Mouse (Mus musculus) liver, embryonic 14.5 days (tissue): ENCODE measurements around the gene Olfr155. TPM values are rescaled to one million over a fixed set of nuclear protein-coding genes. Genes with fewer than 3 reads are reported as not detected.

Experiments used
- ATAC-seq: fragments of 200-750 bp; cut with Nextera tagmentation; 2 replicates; pipeline ENCODE4 v1.8.0; 2017; ENCODE audit warnings: moderate number of reproducible peaks, mild to moderate bottlenecking, moderate library complexity; ENCODE audit not compliant: insufficient read depth
- DNase-seq, 3 experiments: peaks; one replicate each; pipeline ENCODE4 v3.0.0-alpha.2; 2012 to 2013; ENCODE audit warnings: low read depth in 3 of 3, low spot score in 3 of 3
- H3K27ac ChIP-seq: fragments of 300-500 bp; sonication (generic); 2 replicates; pipeline ENCODE4 v1.5.1; 2014; ENCODE audit warnings: moderate library complexity, mild to moderate bottlenecking, control low read depth, inconsistent platforms
- H3K27me3 ChIP-seq: fragments of 300-500 bp; sonication (generic); 2 replicates; pipeline ENCODE4 v1.6.1; 2014; ENCODE audit warnings: mild to moderate bottlenecking, low read length, moderate library complexity; ENCODE audit not compliant: control insufficient read depth, insufficient read depth
- H3K36me3 ChIP-seq: fragments of 300-500 bp; sonication (generic); replicated peaks from 2 replicates; pipeline ENCODE4 v1.6.1; 2014; ENCODE audit warnings: low read depth; ENCODE audit not compliant: control insufficient read depth, insufficient read depth
- H3K4me1 ChIP-seq, 2 experiments: fragments of 200-500 bp in 1 of 2; fragments of 300-500 bp in 1 of 2; sonication (generic) in 1 of 2; replicated peaks; 2 replicates each; pipeline ENCODE4 v1.6.1; 2012 to 2014; ENCODE audit warnings: antibody characterized with exemption in 1 of 2, inconsistent platforms in 1 of 2, low read length in 1 of 2; ENCODE audit not compliant: control insufficient read depth in 2 of 2, insufficient read depth in 2 of 2
- H3K4me2 ChIP-seq: fragments of 300-500 bp; sonication (generic); 2 replicates; pipeline ENCODE4 v1.6.1; 2014; ENCODE audit warnings: low read depth, mild to moderate bottlenecking, control low read depth, moderate library complexity
- H3K4me3 ChIP-seq, 2 experiments: fragments of 200-500 bp in 1 of 2; fragments of 300-500 bp in 1 of 2; sonication (generic) in 1 of 2; 2 replicates each; pipeline ENCODE4 v1.5.1; 2012 to 2014; ENCODE audit warnings: low read depth in 2 of 2, low read length in 2 of 2, mild to moderate bottlenecking in 2 of 2, control low read depth in 1 of 2, inconsistent platforms in 1 of 2, moderate library complexity in 1 of 2; ENCODE audit not compliant: insufficient read depth in 1 of 2
- H3K9ac ChIP-seq: fragments of 300-500 bp; sonication (generic); replicated peaks from 2 replicates; pipeline ENCODE4 v1.6.1; 2014; ENCODE audit warnings: mild to moderate bottlenecking, control low read depth, moderate library complexity
- H3K9me3 ChIP-seq: fragments of 300-500 bp; sonication (generic); 2 replicates; pipeline ENCODE4 v1.6.1; 2016; ENCODE audit warnings: low read length, mixed read lengths; ENCODE audit not compliant: control insufficient read depth
- CTCF ChIP-seq: IDR thresholded peaks from 2 replicates; pipeline ENCODE4 v1.5.1; 2016; ENCODE audit warnings: antibody characterized with exemption, low read depth, control low read depth
- EP300 ChIP-seq: IDR thresholded peaks from 2 replicates; pipeline ENCODE4 v1.6.1; 2016; ENCODE audit warnings: antibody characterized with exemption, low read depth
- WGBS: fragments of 180-500 bp; shearing (Covaris S2); extraction: QIAGEN DNeasy Blood & Tissue Kit; methylation state at CpG from one replicate; pipeline ENCODE4 v1.1.7; 2014; ENCODE audit not compliant: insufficient replicate concordance; 5-methylcytosine and 5-hydroxymethylcytosine counted together
- polyA plus RNA-seq, 2 experiments: library from polyadenylated mRNA; depleted of rRNA in 1 of 2; stranded (reverse) in 1 of 2; unstranded in 1 of 2; fragments of >200 nt; fragmentation: Nextera tagmentation in 1 of 2; extraction: Ambion mirVana in 1 of 2; gene quantifications; 2 replicates each; pipeline versions ENCODE4 v1.2.1 to v1.2.3; 2012 to 2014

The Olfr155 gene
- polyA plus RNA-seq, 2 experiments, result not detected

GRCm38 (mm10) chr4:43875160-43875918, 24.0 kb downstream of the Olfr155 start, which contains the start of gene Reck:
Reck (plus strand) TSS chr4:43875530.
- ATAC-seq, result peak; percentile 86
- peak within 1 kb of the TSS; percentile 63 to 68 for H3K4me3 ChIP-seq
- H3K9ac ChIP-seq, result peak within 1 kb of the TSS; percentile 31
- peak within 1 kb of the TSS; percentile 78 for H3K4me2 ChIP-seq
- WGBS, result 1% methylated on average over 73 of the region's 73 CpGs
- DNase-seq, result peak; percentile 14 to 44 (median 31)
- no peak for TF ChIP-seq CTCF
- TF ChIP-seq EP300, result no peak
- H3K27ac ChIP-seq, result no peak within 1 kb of the TSS
- H3K4me1 ChIP-seq, result 0 out of 4 replicates have a peak, but pooled peaks cover 0 to 4% of the 10 kb centered on the region in 2 experiments
- no peaks in the 10 kb centered on the region for H3K36me3 ChIP-seq
- H3K27me3 ChIP-seq, result no peaks in the 10 kb centered on the region; the same call in 1 of the 2 replicates
- H3K9me3 ChIP-seq, result no peaks in the 10 kb centered on the region

GRCm38 (mm10) chr4:43875919-43876411, 24.6 kb downstream of the Olfr155 start:
- Histone ChIP-seq H3K27ac (no peak overlapping the region), H3K9ac (peak overlapping the region; percentile 31), H3K36me3 (no peaks in the 10 kb centered on the region), H3K4me3 (peak overlapping the region; percentile 63 to 68), H3K9me3 (no peaks in the 10 kb centered on the region), H3K4me1 (0 out of 4 replicates have a peak, but pooled peaks cover 0 to 4% of the 10 kb centered on the region in 2 experiments), H3K27me3 (no peaks in the 10 kb centered on the region; the same call in 1 of the 2 replicates), H3K4me2 (peak overlapping the region; percentile 78)
- ATAC-seq (peak; percentile 21; the same call in 1 of the 2 replicates), DNase-seq (no peak)
- under 1% methylated on average over 20 of the region's 20 CpGs for WGBS
- TF ChIP-seq CTCF (no peak), EP300 (no peak)

- Histone ChIP-seq H3K9me3 (no peaks in the 10 kb centered on the region), H3K9ac (no peak overlapping the region), H3K36me3 (no peaks in the 10 kb centered on the region), H3K27ac (no peak overlapping the region), H3K27me3 (no peaks in the 10 kb centered on the region; the same call in 1 of the 2 replicates), H3K4me1 (0 out of 4 replicates have a peak, but pooled peaks cover 0 to 4% of the 10 kb centered on the region in 2 experiments), H3K4me3 (no peak overlapping the region), H3K4me2 (no peak overlapping the region)
- no peak for TF ChIP-seq CTCF
- TF ChIP-seq EP300, result no peak
- 74% methylated on average over 1 of the region's 1 CpGs for WGBS
- DNase-seq (no peak), ATAC-seq (no peak)
Observed at GRCm38 (mm10) chr4:43877230-43877629, 25.9 kb downstream of the Olfr155 start.

GRCm38 (mm10) chr4:43878121-43878776, 26.9 kb downstream of the Olfr155 start:
- Histone ChIP-seq H3K4me1 (0 out of 4 replicates have a peak, but pooled peaks cover 0 to 4% of the 10 kb centered on the region in 2 experiments), H3K4me2 (no peak overlapping the region), H3K27ac (no peak overlapping the region), H3K9ac (no peak overlapping the region), H3K36me3 (no peaks in the 10 kb centered on the region), H3K4me3 (no peak overlapping the region), H3K27me3 (no peaks in the 10 kb centered on the region; the same call in 1 of the 2 replicates), H3K9me3 (no peaks in the 10 kb centered on the region)
- no peak for ATAC-seq
- WGBS, result 41% methylated on average over 5 of the region's 5 CpGs
- no peak for DNase-seq
- no peak for TF ChIP-seq CTCF
- no peak for TF ChIP-seq EP300
